Mouse (Mus musculus) kidney, adult 2 months (tissue): ENCODE measurements around the gene Bmper. TPM values are rescaled to one million over a fixed set of nuclear protein-coding genes. Genes with fewer than 3 reads are reported as not detected.

Experiments used
- DNase-seq: peaks from one replicate; pipeline ENCODE4 v3.0.0; 2021
- H3K27ac ChIP-seq: fragments of 200-500 bp; 2 replicates; pipeline ENCODE4 v1.5.1; 2012; ENCODE audit warnings: low read depth, low read length, control low read depth, inconsistent platforms; ENCODE audit not compliant: insufficient read depth
- H3K27me3 ChIP-seq: fragments of 200-500 bp; replicated peaks from 2 replicates; pipeline ENCODE4 v1.6.1; 2012; ENCODE audit warnings: mild to moderate bottlenecking, moderate library complexity, low read length, inconsistent platforms; ENCODE audit not compliant: control insufficient read depth, insufficient read depth
- H3K36me3 ChIP-seq: fragments of 200-500 bp; 2 replicates; pipeline ENCODE4 v1.6.1; 2012; ENCODE audit warnings: mild to moderate bottlenecking, moderate library complexity, low read length, inconsistent platforms; ENCODE audit not compliant: control insufficient read depth, insufficient read depth
- H3K4me1 ChIP-seq: fragments of 200-500 bp; 2 replicates; pipeline ENCODE4 v1.6.1; 2011; ENCODE audit warnings: low read length; ENCODE audit not compliant: control insufficient read depth, insufficient read depth
- H3K4me3 ChIP-seq: fragments of 200-500 bp; 2 replicates; pipeline ENCODE4 v1.5.1; 2011; ENCODE audit warnings: mild to moderate bottlenecking, low read depth, low read length, control low read depth; ENCODE audit not compliant: insufficient read depth
- CTCF ChIP-seq: fragments of 200-500 bp; conservative IDR thresholded peaks from 2 replicates; pipeline ENCODE4 v1.5.1; 2011; ENCODE audit warnings: low read depth, mild to moderate bottlenecking, control low read depth, low read length, moderate library complexity, mixed read lengths; ENCODE audit not compliant: insufficient read depth, insufficient read length
- POLR2A ChIP-seq: fragments of 200-500 bp; IDR thresholded peaks from one replicate; pipeline ENCODE4 v1.6.1; 2011; ENCODE audit warnings: low read depth, low read length, control low read depth
- WGBS: fragments of 180-500 bp; shearing (Covaris S2); methylation state at CpG from one replicate; pipeline ENCODE4 v1.1.7; 2018; 5-methylcytosine and 5-hydroxymethylcytosine counted together
- polyA plus RNA-seq: library from polyadenylated mRNA; depleted of rRNA; stranded (reverse); fragments of >200 nt; gene quantifications from 2 replicates; pipeline ENCODE4 v1.2.3, GENCODE M21; 2012

Gene Bmper
- polyA plus RNA-seq, 1 experiment: 0.27 TPM

DNA sequence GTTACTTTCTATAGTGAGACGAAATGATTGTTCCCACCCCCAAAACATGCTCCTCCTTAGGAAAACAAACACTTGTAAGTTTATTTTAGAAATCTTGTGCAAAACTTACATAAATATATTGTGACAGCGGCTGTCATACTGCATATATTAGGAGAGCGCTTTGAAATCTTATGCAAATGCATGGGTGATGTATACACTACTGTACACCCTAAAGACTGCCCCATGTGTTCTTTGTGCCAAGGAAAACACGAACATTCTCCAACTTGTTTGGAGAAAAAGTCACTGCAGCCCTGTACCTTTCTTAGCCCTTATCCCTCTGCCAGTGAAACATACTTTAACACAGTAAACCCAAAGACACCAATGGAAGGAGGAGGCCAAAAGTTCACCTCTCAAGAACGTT lies 126.7 kb downstream of the Bmper start:
- no peak for DNase-seq
- no peaks in the 10 kb centered on the region; the same call in 1 of the 2 replicates for H3K27me3 ChIP-seq
- WGBS: 77% methylated on average over 5 of the region's 5 CpGs
- no peaks in the 10 kb centered on the region for H3K4me1 ChIP-seq
- no peak overlapping the region for H3K27ac ChIP-seq
- no peak overlapping the region for H3K4me3 ChIP-seq
- no peaks in the 10 kb centered on the region for H3K36me3 ChIP-seq
- TF ChIP-seq POLR2A: no peak
- no peak for TF ChIP-seq CTCF

DNA sequence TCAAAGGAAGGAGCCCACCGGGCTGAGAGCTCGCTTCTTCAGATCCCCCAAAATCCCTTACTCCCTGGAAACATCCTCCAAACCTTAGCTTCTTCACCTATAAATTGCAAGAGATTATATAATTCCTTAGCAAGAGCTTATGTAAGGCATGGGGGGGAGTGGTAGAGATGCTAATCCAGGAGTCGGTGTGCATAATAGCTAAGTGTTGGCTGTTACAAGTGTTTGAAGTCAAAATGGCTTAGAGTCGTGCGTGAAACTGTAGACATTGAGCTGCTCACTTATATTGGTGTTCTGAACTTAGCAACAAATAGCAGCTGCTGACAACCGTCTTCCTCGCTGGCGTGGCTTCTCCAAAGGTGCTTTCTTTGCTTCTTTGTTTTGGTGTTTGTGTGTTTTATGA lies 128.5 kb downstream of the Bmper start:
- Histone ChIP-seq H3K36me3 (no peaks in the 10 kb centered on the region), H3K27ac (no peak overlapping the region), H3K4me1 (no peaks in the 10 kb centered on the region), H3K4me3 (no peak overlapping the region), H3K27me3 (no peaks in the 10 kb centered on the region; the same call in 1 of the 2 replicates)
- WGBS: 90% methylated on average over 8 of the region's 8 CpGs
- DNase-seq: no peak
- no peak for TF ChIP-seq CTCF
- no peak for TF ChIP-seq POLR2A

DNA sequence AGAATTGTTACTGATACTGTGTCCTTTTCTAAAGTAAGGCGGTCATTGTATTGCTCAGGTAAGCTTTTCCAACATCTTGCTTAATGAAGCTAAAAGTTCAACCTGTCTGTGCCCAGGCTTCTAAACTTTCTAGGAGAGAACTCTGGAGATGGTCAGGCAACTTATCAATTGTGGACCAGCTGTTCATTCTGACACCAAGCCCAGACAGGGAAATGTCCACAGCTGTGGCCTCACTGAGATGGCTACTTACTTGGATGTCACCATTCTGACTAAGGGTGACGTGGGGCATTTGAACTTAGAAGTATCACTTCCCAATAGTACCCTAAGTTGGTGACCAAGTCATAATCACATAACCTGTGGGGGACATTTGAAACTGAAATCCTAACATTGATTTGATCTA lies 129.5 kb downstream of the Bmper start:
- no peaks in the 10 kb centered on the region; the same call in 1 of the 2 replicates for H3K27me3 ChIP-seq
- TF ChIP-seq POLR2A: no peak
- no peak for TF ChIP-seq CTCF
- no peaks in the 10 kb centered on the region for H3K36me3 ChIP-seq
- no peaks in the 10 kb centered on the region for H3K4me1 ChIP-seq
- WGBS: 97% methylated on average over 2 of the region's 2 CpGs
- DNase-seq: no peak
- no peak overlapping the region for H3K4me3 ChIP-seq
- H3K27ac ChIP-seq: no peak overlapping the region

DNA sequence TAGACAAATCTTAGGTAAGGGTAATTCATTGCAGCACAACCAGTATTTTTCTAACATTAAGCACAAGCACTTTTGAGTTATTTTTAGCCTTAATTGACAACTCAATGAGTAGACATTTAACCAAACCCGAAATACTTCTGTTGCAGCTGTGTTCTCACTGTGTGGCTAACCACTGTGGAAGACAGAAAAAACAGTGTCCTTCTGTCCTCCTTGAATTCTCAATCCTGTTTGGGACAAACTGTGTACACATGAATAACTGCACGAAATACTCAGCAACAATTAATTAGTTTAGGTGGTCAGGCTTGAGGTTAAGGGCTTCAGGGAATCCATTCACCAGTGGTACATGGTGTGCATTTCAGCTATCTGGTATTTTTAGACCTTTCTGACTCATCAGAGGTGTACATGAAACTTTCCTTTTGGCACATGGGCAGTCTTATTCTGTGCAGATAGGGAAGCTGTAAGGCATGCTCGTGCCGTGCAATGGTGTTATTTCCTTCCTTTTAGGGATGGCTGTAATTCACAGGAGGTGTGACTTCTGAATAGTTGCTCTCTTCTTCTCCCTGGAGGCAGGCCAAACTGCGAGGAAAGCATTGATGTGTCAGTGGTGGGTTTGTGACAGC lies 131.4 kb downstream of the Bmper start:
- Histone ChIP-seq H3K4me3 (no peak overlapping the region), H3K4me1 (no peaks in the 10 kb centered on the region), H3K27me3 (no peaks in the 10 kb centered on the region; the same call in 1 of the 2 replicates), H3K36me3 (no peaks in the 10 kb centered on the region), H3K27ac (no peak overlapping the region)
- WGBS: 27% methylated on average over 5 of the region's 5 CpGs
- no peak for TF ChIP-seq CTCF
- no peak for TF ChIP-seq POLR2A
- no peak for DNase-seq

DNA sequence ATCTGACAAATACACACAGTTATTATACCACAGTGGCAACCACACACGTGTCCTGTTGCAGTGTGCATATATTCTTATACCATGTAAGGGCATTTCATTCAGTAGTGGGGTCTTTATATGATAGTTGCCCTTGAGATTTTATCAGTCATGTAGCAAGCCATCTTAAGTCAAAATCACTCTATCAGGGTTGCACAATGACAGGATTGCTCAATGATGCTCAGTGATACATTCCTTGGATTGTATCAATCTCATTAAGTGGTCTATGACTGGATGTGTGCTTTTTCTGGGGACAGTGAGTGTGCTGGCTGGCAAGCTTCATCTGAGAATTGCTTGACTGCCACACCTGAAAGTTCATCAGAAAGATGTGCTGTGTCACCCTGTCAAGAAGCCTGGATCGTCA lies 135.2 kb downstream of the Bmper start:
- Histone ChIP-seq H3K27ac (no peak overlapping the region), H3K36me3 (no peaks in the 10 kb centered on the region), H3K27me3 (no peaks in the 10 kb centered on the region), H3K4me3 (no peak overlapping the region), H3K4me1 (no peaks in the 10 kb centered on the region)
- DNase-seq: no peak
- WGBS: 89% methylated on average over 2 of the region's 2 CpGs
- TF ChIP-seq CTCF (no peak), POLR2A (no peak)

GRCm38 (mm10) chr9:23363139-23363538 lies 140.3 kb downstream of the Bmper start:
- 39% methylated on average over 2 of the region's 2 CpGs for WGBS
- peak; percentile 22 for DNase-seq
- Histone ChIP-seq H3K4me3 (no peak overlapping the region), H3K27ac (no peak overlapping the region), H3K36me3 (no peaks in the 10 kb centered on the region), H3K27me3 (no peaks in the 10 kb centered on the region), H3K4me1 (no peaks in the 10 kb centered on the region)
- TF ChIP-seq POLR2A: no peak
- no peak for TF ChIP-seq CTCF

- WGBS: 75% methylated on average over 7 of the region's 7 CpGs
- TF ChIP-seq CTCF: no peak
- TF ChIP-seq POLR2A: no peak
- no peaks in the 10 kb centered on the region for H3K36me3 ChIP-seq
- H3K4me3 ChIP-seq: no peak overlapping the region
- DNase-seq: no peak
- no peaks in the 10 kb centered on the region for H3K4me1 ChIP-seq
- no peaks in the 10 kb centered on the region for H3K27me3 ChIP-seq
- H3K27ac ChIP-seq: no peak overlapping the region
Observed at GRCm38 (mm10) chr9:23363540-23363939, 140.7 kb downstream of the Bmper start.

- no peak for DNase-seq
- H3K27ac ChIP-seq: no peak overlapping the region
- no peak overlapping the region for H3K4me3 ChIP-seq
- WGBS: 89% methylated on average over 2 of the region's 2 CpGs
- TF ChIP-seq CTCF: no peak
- no peak for TF ChIP-seq POLR2A
- H3K36me3 ChIP-seq: no peaks in the 10 kb centered on the region
- H3K27me3 ChIP-seq: no peaks in the 10 kb centered on the region
- no peaks in the 10 kb centered on the region for H3K4me1 ChIP-seq
Observed at GRCm38 (mm10) chr9:23364047-23364446, 141.2 kb downstream of the Bmper start.
